Mouse (Mus musculus): ENCODE results near the gene Gtf2h2.
"Not testable (repeated sequence)": the region's sequence is repeated elsewhere in the genome, so short reads cannot be mapped to it uniquely, and the experiment has no call there.

Gene Gtf2h2

DNA sequence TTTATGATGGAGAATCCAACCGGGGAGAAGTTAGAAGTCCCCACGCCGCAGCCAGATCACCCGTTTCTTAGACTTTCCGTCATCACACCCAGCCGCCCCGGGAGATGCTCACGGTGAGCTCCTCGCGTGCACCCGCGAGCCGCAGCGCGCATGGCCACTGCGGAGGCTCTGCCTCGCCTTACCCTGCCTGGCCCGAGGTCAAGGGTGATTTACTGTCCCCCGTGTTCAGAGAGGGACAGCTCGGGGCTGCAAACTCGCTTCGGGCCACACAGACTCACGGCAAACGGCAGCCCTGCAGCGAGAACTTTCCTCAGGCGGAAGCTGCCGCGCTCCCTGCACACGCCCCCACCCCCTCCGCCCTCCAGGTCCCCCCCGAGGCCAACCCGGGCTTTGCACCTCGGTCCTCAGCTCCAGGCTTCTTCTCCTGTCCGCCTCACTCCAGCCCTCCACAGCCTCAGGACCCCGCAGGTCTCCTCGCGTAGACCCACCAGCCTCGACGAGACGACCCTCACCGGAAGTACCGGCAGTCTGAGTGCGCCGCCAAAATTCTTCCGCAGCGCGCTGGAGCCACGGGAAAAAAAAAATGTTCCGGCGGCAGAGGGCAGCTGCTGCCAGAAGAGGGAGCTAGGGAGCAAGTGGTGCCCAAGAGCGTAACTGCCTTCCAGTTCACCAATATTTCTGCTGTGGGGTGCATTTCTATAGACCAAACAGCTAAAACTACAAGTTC, at the start of gene Gtf2h2:
Gtf2h2 (minus strand) TSS at position 519 of the 727 bp plus-strand sequence.
- DNase-seq (ENCODE audit: low spot score in 2 of 2) = peak; percentile 72 to 93

- no peak for DNase-seq (ENCODE audit: low spot score in 2 of 2)
Measured at GRCm38 (mm10) chr13:100536149-100536548, 43.8 kb upstream of the Gtf2h2 start.

- DNase-seq (ENCODE audit: low spot score in 2 of 2) = no peak
Measured at GRCm38 (mm10) chr13:100532788-100533365, 40.5 kb upstream of the Gtf2h2 start.

DNA sequence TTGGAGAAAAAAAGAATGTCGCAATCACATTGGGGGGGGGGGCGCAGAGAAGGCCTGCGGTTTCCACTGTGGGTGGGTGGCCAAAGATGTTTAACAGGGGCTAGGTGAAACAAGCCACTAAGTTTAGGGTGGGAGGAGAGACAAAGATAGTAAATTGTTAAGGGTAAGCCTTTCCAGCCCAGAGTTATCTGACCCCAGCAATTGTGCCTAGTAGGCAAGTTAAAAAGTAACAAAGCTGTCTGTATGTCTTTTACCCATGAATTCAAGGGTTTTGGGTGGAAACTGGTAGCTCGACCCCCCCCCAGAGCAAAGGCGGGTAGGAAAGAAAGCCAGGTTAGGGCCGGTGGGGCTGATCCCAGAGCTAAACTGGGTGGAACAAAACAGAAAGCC, 34.3 kb upstream of the Gtf2h2 start:
- no peak for DNase-seq (ENCODE audit: low spot score in 2 of 2)

DNA sequence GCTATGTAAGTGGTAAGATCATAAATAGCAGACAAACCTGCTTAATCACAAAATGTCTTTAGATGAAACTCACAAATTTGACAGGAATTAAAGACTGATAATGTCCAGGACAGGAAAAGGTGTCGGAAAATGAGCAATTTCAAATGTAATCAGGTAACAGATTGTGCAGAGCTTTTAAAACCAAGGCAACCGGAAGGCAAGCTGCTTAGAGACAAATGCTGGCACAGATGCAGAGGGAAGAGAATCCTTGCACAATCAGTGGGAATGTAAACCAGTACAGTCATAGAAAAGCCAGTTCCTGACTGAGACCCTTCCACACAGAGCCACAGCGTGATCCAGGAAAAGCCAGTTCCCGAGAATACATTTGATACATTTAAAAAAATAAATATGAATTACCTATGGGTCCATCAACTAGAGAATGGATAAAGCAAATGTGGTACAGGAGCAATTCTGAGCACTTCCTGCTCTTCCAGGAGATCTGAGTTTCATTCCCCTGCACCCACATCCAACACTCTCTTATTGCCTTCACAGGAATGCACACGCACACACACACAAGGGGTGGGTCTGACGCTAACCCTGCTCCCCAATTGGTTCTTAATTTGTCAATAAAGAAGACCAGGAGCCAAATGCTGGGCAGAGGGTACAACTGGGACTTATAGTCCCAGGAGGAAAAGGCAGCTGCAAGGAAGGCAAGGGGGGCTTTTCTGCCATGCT, 33.7 kb upstream of the Gtf2h2 start:
- no peak for DNase-seq (ENCODE audit: low spot score in 2 of 2)

DNA sequence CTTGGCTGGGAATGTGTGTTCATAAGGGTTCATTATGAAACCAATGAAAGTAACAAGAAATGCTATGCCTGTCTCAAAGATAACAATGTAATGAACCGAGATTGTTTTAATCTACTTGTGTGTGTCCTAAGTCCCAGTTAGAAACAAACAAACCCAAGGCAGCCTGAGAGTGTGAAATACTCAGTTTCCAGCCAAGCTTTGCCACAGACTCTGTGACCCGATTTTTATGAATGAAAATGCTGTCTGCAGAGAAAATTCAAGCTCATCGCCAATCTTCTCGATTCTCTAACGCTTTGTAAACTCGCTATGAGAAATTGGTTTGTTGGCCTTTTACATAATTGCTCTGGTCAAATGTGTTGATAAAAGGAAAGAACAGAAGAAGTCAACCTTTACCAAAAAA, 32.5 kb upstream of the Gtf2h2 start:
- no peak for DNase-seq (ENCODE audit: low spot score in 2 of 2)

- no peak for DNase-seq (ENCODE audit: low spot score in 2 of 2)
Measured at GRCm38 (mm10) chr13:100523698-100524097, 31.3 kb upstream of the Gtf2h2 start.

DNA sequence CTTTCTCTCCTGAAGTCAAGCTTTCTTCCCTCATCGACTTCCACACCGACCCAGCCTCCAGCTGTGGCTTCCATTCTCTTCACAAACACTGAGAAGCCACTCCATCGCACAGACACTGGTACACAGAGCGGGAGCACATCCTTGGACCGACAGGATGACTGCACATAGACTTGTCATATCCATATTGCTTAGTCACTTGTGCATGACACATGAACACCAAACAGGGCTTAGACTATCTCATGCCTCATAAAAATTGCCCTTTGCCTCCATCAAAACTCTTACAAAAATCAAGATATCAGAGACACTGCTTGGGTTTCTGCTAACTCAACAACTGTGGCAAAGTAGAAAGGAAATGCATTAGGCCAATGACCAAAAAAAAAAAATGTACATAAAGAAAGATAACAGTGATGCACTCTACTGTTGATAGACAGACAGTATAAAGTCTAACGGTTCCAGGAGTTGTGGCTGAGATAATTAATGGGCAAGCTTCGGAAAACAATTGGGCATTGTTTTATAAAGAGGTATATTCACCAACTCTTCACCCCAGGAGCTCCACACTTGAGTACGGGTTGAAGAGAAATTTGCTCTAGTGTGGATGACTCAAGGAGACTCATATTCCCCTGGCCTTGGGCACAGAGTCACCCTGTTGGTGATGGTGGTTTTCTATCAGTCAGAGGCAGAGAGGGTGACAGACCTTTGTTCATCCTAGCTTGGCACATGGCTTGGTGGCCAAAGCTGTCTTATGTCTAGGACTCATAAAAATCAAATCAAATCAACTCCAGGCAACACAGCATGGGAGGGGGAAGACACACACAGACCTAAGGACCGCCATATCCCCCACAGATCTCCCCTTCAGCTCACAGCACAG, 29.6 kb upstream of the Gtf2h2 start:
- DNase-seq (ENCODE audit: low spot score in 2 of 2) = no peak

DNA sequence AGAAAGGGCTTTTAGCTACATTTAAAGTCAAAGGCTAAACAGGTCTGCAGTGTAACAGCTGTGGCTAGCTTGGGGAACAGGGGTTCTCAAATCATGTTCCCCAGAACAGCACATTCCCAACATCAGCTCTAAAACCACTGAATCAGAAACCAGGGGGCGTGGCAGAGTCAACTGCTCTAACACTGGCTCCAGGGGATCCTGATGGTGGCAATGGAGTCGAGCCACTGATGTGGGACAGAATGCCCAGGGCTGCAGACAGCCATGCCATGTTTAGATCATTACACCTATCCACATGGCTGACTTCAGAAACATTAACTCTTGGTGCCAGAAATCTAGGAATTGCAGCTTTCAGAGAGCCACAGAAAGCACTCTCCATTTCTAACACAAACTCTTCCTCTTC, 26.8 kb upstream of the Gtf2h2 start:
- no peak for DNase-seq (ENCODE audit: low spot score in 2 of 2)

DNA sequence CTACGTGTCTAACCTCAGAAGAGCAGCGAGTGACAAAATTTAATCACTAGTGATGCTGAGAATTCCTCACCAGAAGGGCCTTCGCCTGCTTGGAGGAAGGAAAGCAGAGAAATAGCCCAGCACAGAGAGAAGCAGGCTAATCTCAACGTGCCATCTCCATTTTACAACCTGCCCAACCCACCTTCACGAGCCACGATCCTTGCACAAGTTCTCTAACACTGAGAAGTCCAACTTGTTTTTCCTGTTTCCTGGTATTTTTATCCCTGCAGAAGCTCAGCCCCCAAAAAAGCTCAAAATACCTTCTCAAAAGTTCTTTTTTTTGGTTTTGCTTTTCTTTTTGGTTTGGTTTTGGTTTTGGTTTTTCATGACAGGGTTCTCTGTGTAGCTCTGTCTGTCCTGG, 25.8 kb upstream of the Gtf2h2 start:
- peak in 1 of 2 experiments; percentile 24 for DNase-seq (ENCODE audit: low spot score in 2 of 2)

GRCm38 (mm10) chr13:100517652-100518153, 25.3 kb upstream of the Gtf2h2 start:
- no peak for DNase-seq (ENCODE audit: low spot score in 2 of 2)

DNA sequence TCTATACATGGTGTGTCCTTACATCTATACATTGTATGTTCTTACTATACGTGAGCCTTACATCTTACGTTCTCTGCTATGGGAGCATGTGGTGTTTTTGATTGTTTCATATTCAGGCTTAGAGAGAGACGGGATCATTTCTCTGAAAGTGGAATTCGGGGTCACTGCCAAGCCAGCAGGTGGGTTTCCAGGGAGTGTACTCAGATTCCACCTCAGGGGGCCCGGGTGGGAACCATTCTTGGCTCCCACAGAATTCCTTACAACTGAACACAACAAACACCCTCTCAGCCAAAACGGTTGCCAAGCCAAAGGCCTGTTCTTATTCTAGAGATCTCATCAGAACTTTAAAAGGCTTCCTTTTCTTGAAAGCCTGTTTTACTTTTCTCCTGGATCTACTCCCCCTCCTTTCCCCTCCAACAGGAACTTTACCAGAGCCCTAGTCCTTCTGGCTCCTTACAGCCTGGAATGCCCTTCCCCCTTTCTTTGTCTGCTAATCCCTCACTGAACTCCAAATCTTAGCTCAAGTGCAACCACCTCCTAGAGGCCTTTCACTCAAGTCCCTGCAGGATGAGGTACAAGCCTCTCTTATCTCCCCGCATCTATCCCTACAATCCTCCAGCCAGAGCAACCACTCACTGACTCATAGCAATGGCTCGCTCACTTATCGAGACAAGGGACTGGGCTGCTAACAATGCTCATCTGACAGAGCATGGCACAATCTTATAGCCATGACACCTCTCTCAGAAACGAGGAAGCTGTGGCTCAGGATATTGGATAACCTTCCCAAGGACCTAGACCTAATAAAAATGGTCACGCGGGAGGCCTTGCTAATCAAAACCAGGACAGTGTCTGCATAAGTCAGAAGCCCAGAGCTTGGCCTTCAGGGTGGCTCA, 24.1 kb upstream of the Gtf2h2 start:
- peak in 1 of 2 experiments; percentile 18 for DNase-seq (ENCODE audit: low spot score in 2 of 2)

DNA sequence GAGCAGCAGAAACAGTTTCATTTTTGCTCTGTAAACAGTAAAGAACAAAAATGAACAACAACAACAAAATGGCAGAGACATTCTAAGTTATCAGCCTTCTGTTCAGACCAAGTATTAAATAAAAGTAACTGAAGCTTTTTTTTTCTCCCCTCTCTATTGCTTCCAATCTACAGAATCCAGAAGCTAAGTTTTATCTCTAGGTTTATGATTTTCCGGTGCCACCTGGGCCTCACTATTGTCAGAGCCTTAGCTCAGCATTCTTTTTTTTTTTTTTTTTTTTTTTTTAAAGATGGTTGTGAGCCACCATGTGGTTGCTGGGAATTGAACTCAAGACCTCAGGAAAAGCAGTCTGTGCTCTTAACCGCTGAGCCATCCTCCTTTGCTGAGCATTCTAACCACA, 20.4 kb upstream of the Gtf2h2 start:
- DNase-seq (ENCODE audit: low spot score in 2 of 2) = no peak

- no peak for DNase-seq (ENCODE audit: low spot score in 2 of 2)
Measured at GRCm38 (mm10) chr13:100511860-100512364, 19.5 kb upstream of the Gtf2h2 start.

- no peak for DNase-seq (ENCODE audit: low spot score in 2 of 2)
Measured at GRCm38 (mm10) chr13:100511146-100511859, 18.9 kb upstream of the Gtf2h2 start.

DNA sequence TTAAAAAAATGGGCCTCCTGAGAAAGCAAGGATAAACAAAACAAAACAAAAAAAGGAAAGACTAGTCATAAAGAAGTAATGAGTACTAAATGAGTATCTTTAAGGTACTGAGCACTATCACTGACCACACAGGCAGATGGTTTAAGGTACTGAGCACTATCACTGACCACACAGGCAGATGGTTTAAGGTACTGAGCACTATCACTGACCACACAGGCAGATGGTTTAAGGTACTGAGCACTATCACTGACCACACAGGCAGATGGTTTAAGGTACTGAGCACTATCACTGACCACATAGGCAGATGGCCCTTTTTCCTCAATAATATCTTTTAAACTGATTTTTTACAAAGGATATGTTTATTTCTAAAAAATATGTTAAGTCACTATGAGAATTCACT, 7.2 kb upstream of the Gtf2h2 start:
- not testable (repeated sequence) for DNase-seq (ENCODE audit: low spot score in 2 of 2)

GRCm38 (mm10) chr13:100495337-100495736, 3.0 kb upstream of the Gtf2h2 start:
- DNase-seq (ENCODE audit: low spot score in 2 of 2) = no peak

DNA sequence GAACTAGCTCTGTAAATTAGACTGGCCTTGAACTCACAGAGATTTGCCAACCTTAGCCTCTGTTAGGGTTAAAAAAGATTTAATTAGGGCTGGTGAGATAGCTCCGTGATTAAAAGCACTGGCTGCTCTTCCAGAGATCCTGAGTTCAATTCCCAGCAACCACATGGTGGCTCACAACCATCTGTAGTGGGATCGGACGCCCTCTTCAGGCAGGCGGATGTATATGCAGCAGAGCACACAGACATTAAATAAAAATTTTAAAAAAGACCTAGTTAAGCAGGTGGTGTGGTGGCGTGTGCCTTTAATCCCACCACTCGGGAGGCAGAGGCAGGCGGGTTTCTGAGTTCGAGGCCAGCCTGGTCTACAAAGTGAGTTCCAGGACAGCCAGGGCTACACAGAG, 2.0 kb upstream of the Gtf2h2 start:
- not testable (repeated sequence) for DNase-seq (ENCODE audit: low spot score in 2 of 2)

DNA sequence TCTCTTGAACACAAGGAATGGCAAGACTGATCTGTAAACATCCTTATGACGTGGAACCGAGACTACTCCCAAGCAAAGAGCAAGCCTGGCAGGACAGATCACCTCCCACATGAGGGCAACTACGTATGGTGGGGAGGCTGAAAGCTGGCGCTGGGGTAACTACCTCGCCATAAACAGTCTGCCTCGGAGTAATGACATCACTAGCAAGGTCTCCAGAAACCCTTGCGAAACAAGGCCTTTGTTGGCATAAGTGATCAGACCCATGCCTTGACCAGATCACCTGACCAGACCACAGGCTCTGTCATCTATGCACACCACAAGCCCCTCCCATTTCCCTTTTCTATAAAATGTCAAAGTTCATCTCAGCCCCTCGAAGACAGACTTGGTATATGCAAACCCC, 934 bp upstream of the Gtf2h2 start:
- DNase-seq (ENCODE audit: low spot score in 2 of 2) = no peak

DNA sequence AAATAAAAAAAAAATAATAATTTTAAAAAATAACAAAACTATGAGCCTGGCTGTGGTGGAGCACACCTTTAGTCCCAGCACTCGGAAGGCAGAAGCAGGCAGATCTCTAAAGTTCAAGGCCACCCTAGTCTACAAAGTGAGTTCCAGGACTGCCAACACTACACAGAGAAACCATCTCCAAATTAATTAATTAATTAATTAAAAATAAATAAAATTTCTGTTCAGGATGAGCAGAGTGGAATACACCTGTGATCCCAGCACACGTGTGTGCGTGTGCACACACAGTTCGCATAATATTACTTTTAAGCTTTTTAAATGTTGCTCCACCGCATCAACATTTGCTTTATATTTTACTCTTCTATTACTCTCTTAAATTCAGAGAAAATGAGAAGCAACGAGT, 756 bp downstream of the Gtf2h2 start:
- DNase-seq (ENCODE audit: low spot score in 2 of 2) = no peak
